Mouse (Mus musculus): ENCODE data around the gene 1500011B03Rik. TPM values are rescaled to one million over a fixed set of nuclear protein-coding genes. Genes with fewer than 3 reads are reported as not detected.
A peak's percentile ranks its signal among the peaks of the same experiment; 100 is the strongest.
"Not testable (repeated sequence)": the region's sequence is repeated elsewhere in the genome, so short reads cannot be mapped to it uniquely, and the experiment has no call there.

1500011B03Rik gene
- polyA plus RNA-seq (2012; rRNA removed): 46.4 and 53.8 TPM in 2 replicates

GRCm38 (mm10) chr5:114822796-114823688 is at the start of gene 1500011B03Rik:
1500011B03Rik (minus strand) TSS chr5:114823468.
- peak; percentile 69 for DNase-seq
- Histone ChIP-seq H3K27me3 (ENCODE audit: control insufficient read depth, insufficient read depth, low read length) (no peaks in the 10 kb centered on the region), H3K4me3 (ENCODE audit: control insufficient read depth, insufficient read depth, low read length) (peak within 1 kb of the TSS; percentile 71), H3K4me1 (replicated peaks; ENCODE audit: control insufficient read depth, insufficient read depth, low read length) (peaks cover 13% of the 10 kb centered on the region), H3K27ac (ENCODE audit: control insufficient read depth, insufficient read depth, low read length) (no peak within 1 kb of the TSS), H3K36me3 (ENCODE audit: control insufficient read depth, insufficient read depth, low read length) (no peaks in the 10 kb centered on the region)
- WGBS: 12% methylated on average over 53 of the region's 53 CpGs
- TF ChIP-seq POLR2A (IDR thresholded peaks at IDR 0.05; ENCODE audit: control insufficient read depth, extremely low read depth, insufficient read depth, low read length, poor library complexity) (no peak), CTCF (IDR thresholded peaks at IDR 0.05; ENCODE audit: borderline replicate concordance, control insufficient read depth, extremely low read depth, insufficient read depth, low read length, poor library complexity) (peak; percentile 62)

GRCm38 (mm10) chr5:114865279-114865678 is 42.0 kb upstream of the 1500011B03Rik start:
- 0 out of 2 replicates have a peak, but pooled peaks cover 4% of the 10 kb centered on the region for H3K4me1 ChIP-seq (replicated peaks; ENCODE audit: control insufficient read depth, insufficient read depth, low read length)
- no peak overlapping the region for H3K4me3 ChIP-seq (ENCODE audit: control insufficient read depth, insufficient read depth, low read length)
- no peaks in the 10 kb centered on the region for H3K27me3 ChIP-seq (ENCODE audit: control insufficient read depth, insufficient read depth, low read length)
- no peak for DNase-seq
- no peaks in the 10 kb centered on the region for H3K36me3 ChIP-seq (ENCODE audit: control insufficient read depth, insufficient read depth, low read length)
- H3K27ac ChIP-seq (ENCODE audit: control insufficient read depth, insufficient read depth, low read length): no peak overlapping the region
- TF ChIP-seq POLR2A (IDR thresholded peaks at IDR 0.05; ENCODE audit: control insufficient read depth, extremely low read depth, insufficient read depth, low read length, poor library complexity) (no peak), CTCF (IDR thresholded peaks at IDR 0.05; ENCODE audit: borderline replicate concordance, control insufficient read depth, extremely low read depth, insufficient read depth, low read length, poor library complexity) (no peak)
- WGBS: 96% methylated on average over 12 of the region's 12 CpGs

- Histone ChIP-seq H3K36me3 (ENCODE audit: control insufficient read depth, insufficient read depth, low read length) (no peaks in the 10 kb centered on the region), H3K27ac (ENCODE audit: control insufficient read depth, insufficient read depth, low read length) (no peak overlapping the region), H3K4me1 (replicated peaks; ENCODE audit: control insufficient read depth, insufficient read depth, low read length) (0 out of 2 replicates have a peak, but pooled peaks cover 4% of the 10 kb centered on the region), H3K4me3 (ENCODE audit: control insufficient read depth, insufficient read depth, low read length) (no peak overlapping the region), H3K27me3 (ENCODE audit: control insufficient read depth, insufficient read depth, low read length) (no peaks in the 10 kb centered on the region)
- no peak for DNase-seq
- no peak for TF ChIP-seq CTCF (IDR thresholded peaks at IDR 0.05; ENCODE audit: borderline replicate concordance, control insufficient read depth, extremely low read depth, insufficient read depth, low read length, poor library complexity)
- TF ChIP-seq POLR2A (IDR thresholded peaks at IDR 0.05; ENCODE audit: control insufficient read depth, extremely low read depth, insufficient read depth, low read length, poor library complexity): no peak
- 33% methylated on average over 7 of the region's 7 CpGs for WGBS
Observed at GRCm38 (mm10) chr5:114864813-114865212, 41.5 kb upstream of the 1500011B03Rik start.

- DNase-seq: no peak
- H3K27me3 ChIP-seq (ENCODE audit: control insufficient read depth, insufficient read depth, low read length): no peaks in the 10 kb centered on the region
- H3K4me3 ChIP-seq (ENCODE audit: control insufficient read depth, insufficient read depth, low read length): no peak overlapping the region
- WGBS: 87% methylated on average over 6 of the region's 6 CpGs
- TF ChIP-seq CTCF (IDR thresholded peaks at IDR 0.05; ENCODE audit: borderline replicate concordance, control insufficient read depth, extremely low read depth, insufficient read depth, low read length, poor library complexity) (no peak), POLR2A (IDR thresholded peaks at IDR 0.05; ENCODE audit: control insufficient read depth, extremely low read depth, insufficient read depth, low read length, poor library complexity) (no peak)
- H3K27ac ChIP-seq (ENCODE audit: control insufficient read depth, insufficient read depth, low read length): no peak overlapping the region
- no peaks in the 10 kb centered on the region for H3K36me3 ChIP-seq (ENCODE audit: control insufficient read depth, insufficient read depth, low read length)
- H3K4me1 ChIP-seq (replicated peaks; ENCODE audit: control insufficient read depth, insufficient read depth, low read length): 0 out of 2 replicates have a peak, but pooled peaks cover 4% of the 10 kb centered on the region
Observed at GRCm38 (mm10) chr5:114861730-114862129, 38.5 kb upstream of the 1500011B03Rik start.

GRCm38 (mm10) chr5:114859253-114859652 is 36.0 kb upstream of the 1500011B03Rik start:
- peak; percentile 54 for DNase-seq
- no peak overlapping the region for H3K4me3 ChIP-seq (ENCODE audit: control insufficient read depth, insufficient read depth, low read length)
- H3K27ac ChIP-seq (ENCODE audit: control insufficient read depth, insufficient read depth, low read length): no peak overlapping the region
- WGBS: 6% methylated on average over 18 of the region's 18 CpGs
- 0 out of 2 replicates have a peak, but pooled peaks cover 2% of the 10 kb centered on the region for H3K4me1 ChIP-seq (replicated peaks; ENCODE audit: control insufficient read depth, insufficient read depth, low read length)
- TF ChIP-seq CTCF (IDR thresholded peaks at IDR 0.05; ENCODE audit: borderline replicate concordance, control insufficient read depth, extremely low read depth, insufficient read depth, low read length, poor library complexity) (peak; percentile 75; the same call in 1 of the 2 replicates), POLR2A (IDR thresholded peaks at IDR 0.05; ENCODE audit: control insufficient read depth, extremely low read depth, insufficient read depth, low read length, poor library complexity) (no peak)
- no peaks in the 10 kb centered on the region for H3K36me3 ChIP-seq (ENCODE audit: control insufficient read depth, insufficient read depth, low read length)
- no peaks in the 10 kb centered on the region for H3K27me3 ChIP-seq (ENCODE audit: control insufficient read depth, insufficient read depth, low read length)

- DNase-seq: no peak
- no peak within 1 kb of the TSS for H3K27ac ChIP-seq (ENCODE audit: control insufficient read depth, insufficient read depth, low read length)
Observed at GRCm38 (mm10) chr5:114858582-114858981, 35.3 kb upstream of the 1500011B03Rik start, which contains the start of gene Gm9936. Gm9936 (minus strand) TSS chr5:114858682.

GRCm38 (mm10) chr5:114853364-114853763 is 30.1 kb upstream of the 1500011B03Rik start, which contains the start of gene 4930519G04Rik:
4930519G04Rik (plus strand) TSS chr5:114853664.
- not testable (repeated sequence) for H3K27me3 ChIP-seq (ENCODE audit: control insufficient read depth, insufficient read depth, low read length); H3K4me3 ChIP-seq (ENCODE audit: control insufficient read depth, insufficient read depth, low read length); H3K4me1 ChIP-seq (replicated peaks; ENCODE audit: control insufficient read depth, insufficient read depth, low read length); H3K27ac ChIP-seq (ENCODE audit: control insufficient read depth, insufficient read depth, low read length); H3K36me3 ChIP-seq (ENCODE audit: control insufficient read depth, insufficient read depth, low read length); DNase-seq
- 94% methylated on average over 3 of the region's 5 CpGs for WGBS

More at GRCm38 (mm10) chr5:114858582-114858981, 35.3 kb upstream of the 1500011B03Rik start, which contains the start of gene Gm9936:
- Histone ChIP-seq H3K4me3 (ENCODE audit: control insufficient read depth, insufficient read depth, low read length) (no peak within 1 kb of the TSS), H3K27me3 (ENCODE audit: control insufficient read depth, insufficient read depth, low read length) (no peaks in the 10 kb centered on the region), H3K36me3 (ENCODE audit: control insufficient read depth, insufficient read depth, low read length) (no peaks in the 10 kb centered on the region), H3K4me1 (replicated peaks; ENCODE audit: control insufficient read depth, insufficient read depth, low read length) (0 out of 2 replicates have a peak, but pooled peaks cover 2% of the 10 kb centered on the region)
- TF ChIP-seq POLR2A (IDR thresholded peaks at IDR 0.05; ENCODE audit: control insufficient read depth, extremely low read depth, insufficient read depth, low read length, poor library complexity): no peak
- 89% methylated on average over 12 of the region's 12 CpGs for WGBS
